Mouse (Mus musculus) cerebellum, adult 2 months (tissue): Measurements from ENCODE around the gene Rhox4a2.
"Not testable (repeated sequence)": the region's sequence is repeated elsewhere in the genome, so short reads cannot be mapped to it uniquely, and the experiment has no call there.

Source experiments
- CTCF ChIP-seq: fragments of 200-500 bp; IDR thresholded peaks from 2 replicates; pipeline ENCODE4 v1.5.1; 2011; ENCODE audit warnings: low read depth, mild to moderate bottlenecking, control low read depth, low read length, moderate library complexity, borderline replicate concordance; ENCODE audit not compliant: insufficient read depth
- POLR2A ChIP-seq: fragments of 200-500 bp; IDR thresholded peaks from 2 replicates; pipeline ENCODE4 v1.6.1; 2011; ENCODE audit warnings: low read length, control low read depth, borderline replicate concordance; ENCODE audit not compliant: insufficient read depth

DNA sequence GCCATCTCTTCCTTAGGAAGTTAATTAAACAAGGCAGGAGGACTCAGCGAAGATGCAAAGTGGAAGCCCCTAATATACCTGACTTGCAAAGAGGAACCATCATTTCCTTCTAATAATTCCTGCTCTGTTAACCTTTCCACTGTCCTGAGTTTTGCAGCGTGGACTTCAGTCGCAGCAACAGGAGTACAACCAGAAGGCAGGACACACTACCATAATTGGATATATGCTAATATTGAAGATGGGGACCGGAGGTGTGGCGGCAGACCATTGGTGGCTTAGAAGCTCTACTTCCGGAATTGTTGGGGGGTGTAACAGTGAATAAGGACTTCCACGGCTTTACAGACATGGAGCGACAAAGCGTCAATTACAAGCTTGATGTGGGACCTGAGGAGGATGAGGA is 21.1 kb downstream of the Rhox4a2 start, which contains the start of gene Rhox2b:
- TF ChIP-seq CTCF, POLR2A: not testable (repeated sequence)
